Mouse (Mus musculus) heart, adult 11 months (tissue): ENCODE measurements at regions not wholly inside any gene's neighbourhood (a gene's known extent, or its start where the extent isn't known, plus 50 kb on each side); places are given as distances from the start of the nearest gene placed in this dataset.
"Not testable (repeated sequence)": the region's sequence is repeated elsewhere in the genome, so short reads cannot be mapped to it uniquely, and the experiment has no call there.

Experiments used
- DNase-seq: peaks from one replicate; pipeline ENCODE4 v3.0.0; 2022

DNA sequence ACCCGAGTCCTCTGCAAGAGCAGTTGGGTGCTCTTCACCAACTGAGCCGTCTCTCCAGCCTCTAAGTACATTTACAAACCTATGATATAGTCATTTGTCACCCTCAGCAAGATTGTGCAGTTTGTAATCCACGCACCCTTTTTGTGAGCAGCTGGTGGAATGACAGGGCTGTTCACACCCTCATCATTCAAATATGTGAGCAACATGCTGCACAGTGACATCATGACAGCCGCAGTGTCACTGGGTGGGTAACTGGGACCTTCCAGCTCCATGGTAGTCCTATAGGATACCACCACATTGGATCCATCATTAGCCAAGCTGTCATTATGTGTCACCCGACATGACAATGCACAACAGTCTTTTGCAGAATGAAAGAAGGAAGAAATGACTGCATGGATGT, 155.0 kb upstream of the Sulf2 start:
- no peak for DNase-seq

DNA sequence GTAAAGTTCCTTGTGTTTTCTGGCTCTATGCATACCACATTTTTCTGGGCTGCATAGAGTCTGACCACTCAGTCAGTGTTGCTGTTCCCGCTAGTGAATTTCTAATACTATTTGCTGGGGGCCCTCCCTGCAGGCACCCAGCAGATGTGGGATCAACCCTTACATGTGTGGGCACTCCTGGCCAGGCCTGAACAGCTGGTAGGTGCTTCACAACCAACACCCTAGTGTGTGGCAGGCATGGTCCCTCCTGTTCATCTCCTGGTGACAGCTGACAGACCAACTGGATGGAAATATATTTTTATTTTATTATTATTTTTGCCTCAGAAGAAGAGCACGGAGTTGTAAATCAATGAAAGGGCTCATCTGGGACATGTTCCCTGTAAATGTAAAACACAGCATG, 154.4 kb upstream of the Sulf2 start:
- no peak for DNase-seq

DNA sequence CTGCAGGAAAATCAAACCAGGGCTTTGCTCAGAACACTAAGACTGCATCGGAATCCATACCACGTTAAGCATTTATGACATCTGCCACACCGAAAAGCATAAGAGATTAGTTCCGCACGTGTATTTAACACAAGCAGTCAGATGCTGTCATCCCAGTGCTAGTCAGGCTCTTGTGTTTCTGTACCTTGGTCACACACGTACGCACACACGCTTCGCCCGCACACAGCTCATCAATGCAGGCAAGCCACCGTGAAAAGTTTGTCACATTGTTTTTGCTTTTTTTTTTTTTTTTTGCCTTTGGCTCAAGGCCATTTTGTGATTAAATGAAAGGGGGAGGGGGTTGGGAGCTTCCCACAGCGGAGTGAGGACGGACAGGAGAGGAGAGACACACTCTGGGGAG, 152.1 kb upstream of the Sulf2 start:
- no peak for DNase-seq

DNA sequence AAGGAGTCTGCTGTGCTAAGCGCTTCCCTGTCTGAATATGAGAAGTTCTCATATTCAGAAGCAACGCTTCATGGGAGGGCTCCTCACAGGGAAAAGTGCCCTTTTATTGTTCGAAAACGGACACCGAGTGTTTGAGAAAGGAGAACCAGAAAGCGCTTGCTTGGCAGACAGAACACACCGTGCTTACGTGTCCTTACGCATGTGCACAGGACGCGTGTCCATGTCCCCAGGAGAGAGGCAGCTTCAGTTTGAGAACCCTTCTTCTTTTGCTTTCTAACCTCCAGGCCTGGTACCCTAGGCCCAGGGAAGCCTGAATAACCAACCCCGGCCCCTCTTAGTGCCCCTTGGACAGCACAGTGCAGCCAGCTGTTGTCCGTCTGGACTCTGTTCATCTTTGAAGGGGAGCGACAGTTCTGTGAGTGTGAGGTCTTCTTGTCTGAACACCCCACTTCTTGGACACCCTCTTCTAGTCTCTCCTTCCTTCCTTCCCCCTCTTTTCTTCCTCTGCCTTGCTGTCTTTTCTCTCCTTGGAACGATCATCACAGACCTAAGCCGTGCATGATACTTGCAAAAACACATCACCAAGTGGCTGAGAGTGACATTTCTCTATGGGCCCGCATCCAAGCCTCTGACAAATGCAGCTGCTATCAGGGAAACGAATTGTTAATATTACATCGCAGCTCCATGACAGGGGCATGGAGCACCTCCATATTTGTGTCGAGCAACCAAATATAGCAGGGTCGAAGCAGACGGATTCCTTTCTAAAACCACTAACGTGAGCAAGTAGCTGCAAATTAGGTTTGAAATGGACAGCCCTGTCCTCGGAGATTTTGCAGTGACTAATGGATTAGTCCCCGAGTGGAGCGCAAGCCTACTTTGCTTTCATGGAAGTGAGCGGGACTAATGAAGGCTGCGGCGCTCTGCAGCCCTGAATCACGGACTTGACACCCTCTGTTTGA, 149.9 kb upstream of the Sulf2 start:
- DNase-seq: peak; percentile 89

DNA sequence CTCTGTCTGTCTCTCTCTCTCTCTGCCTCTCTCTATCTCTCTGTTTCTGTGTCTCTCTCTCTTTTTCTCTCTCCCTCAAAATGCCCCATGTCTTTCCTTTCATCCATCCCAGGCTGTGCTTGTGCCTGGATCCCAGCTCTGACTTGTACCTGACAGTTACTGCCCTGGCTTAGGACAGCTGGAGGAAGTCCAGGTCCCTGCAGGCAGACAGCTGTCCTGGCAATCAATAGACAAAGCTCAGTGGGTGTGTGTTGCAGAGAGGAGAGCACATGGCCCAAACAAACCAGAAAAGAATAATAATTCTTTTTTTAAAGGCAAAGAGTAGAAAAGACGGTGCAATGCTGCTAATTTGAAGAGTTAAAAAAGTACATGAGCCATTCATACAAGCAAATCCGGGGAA, 148.4 kb upstream of the Sulf2 start:
- no peak for DNase-seq

DNA sequence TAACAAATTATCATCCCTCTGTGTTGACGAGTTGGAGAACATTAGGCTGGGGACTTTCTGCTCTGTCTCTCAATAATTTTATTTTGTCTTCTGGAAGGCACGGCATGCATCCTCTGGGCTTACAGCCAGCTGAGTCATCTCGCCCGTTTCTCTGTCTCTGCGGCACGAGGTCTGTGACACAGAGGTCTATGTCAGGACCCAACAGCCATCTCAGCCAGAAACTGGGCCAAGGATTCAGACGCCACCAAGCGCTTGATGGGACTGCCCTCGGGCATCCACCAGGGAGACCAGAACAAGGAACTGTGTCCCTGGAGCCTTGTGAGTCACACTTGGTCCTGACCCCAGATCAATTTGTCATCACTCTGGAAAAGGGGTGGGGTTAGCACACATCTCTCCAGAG, 145.7 kb upstream of the Sulf2 start:
- peak; percentile 98 for DNase-seq

DNA sequence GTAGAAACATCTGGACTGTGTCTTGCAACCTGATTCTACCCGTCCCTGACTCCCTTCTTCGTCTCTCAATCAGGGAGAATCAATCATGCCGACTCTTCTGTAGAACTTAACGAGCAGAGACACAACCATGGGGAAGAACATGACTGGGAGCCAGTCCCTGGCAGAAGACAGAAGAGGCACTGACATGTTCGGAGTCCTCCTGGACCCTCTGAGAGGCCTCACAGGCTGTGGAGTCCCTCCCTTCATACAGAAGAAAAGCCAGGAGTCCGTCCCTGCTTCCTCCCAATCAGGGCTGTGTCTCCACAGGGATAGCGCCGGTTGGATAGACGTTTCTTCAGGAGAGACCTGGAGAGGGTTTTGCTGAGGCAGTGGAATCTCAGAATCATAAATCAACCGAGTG, 139.2 kb upstream of the Sulf2 start:
- DNase-seq: no peak

DNA sequence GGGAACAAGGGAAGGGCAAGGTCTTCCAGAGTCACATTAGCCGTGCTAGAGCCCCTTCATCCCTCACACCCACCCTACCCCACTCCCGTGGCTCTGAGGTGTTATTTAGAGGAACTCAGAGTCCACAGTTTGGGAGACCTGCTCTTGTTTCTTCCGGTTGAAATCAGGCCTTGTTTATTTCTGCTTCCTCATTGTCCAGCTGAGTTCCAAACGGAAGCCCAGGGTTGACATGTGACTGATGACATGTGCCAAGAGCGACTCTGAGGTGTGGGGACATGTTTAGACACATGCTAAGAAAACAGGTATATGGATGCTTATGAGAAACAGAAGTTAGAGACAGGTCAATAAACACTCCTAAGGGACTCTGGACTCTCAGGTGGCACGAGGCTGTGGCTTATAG, 137.5 kb upstream of the Sulf2 start:
- DNase-seq: no peak

DNA sequence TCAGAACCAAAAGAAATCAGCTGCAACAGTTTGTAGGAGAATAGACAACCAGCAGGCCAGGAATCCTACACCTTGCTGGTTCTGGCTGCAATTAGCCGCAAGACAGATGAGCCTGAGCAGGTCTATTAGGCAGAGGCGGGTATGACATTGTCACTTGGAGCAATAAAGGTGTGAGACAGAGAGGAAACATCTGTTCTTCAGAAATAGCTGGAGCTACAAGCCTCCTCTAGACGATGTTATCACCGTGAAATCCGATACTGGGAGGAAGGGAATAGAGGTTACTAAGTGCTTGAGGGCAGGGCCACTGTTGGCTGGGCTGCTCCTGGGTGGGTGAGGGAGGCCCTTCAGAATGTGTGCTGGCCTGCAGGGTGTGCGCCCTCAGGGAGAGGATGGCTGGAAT, 135.8 kb upstream of the Sulf2 start:
- DNase-seq: peak; percentile 94

DNA sequence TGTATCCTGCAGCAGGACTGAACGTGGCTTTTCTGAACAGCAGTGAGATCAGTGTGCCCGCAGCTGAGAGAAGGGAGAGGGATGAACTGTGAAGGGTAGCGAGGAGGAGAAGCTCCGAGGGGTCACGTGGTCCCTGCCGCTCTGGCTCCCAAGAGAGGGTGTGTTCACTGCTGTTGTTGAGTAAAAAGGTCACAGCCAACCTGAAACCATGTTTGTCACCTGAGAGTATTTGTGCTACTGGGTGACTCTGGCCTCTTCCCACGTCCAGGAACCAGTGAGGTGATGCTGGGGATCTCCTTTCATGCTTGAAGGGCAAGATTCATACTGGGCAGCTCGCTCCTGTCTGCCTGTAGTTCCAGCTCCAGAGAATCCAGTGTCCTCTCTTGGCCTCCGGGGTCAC, 135.4 kb upstream of the Sulf2 start:
- DNase-seq: no peak

DNA sequence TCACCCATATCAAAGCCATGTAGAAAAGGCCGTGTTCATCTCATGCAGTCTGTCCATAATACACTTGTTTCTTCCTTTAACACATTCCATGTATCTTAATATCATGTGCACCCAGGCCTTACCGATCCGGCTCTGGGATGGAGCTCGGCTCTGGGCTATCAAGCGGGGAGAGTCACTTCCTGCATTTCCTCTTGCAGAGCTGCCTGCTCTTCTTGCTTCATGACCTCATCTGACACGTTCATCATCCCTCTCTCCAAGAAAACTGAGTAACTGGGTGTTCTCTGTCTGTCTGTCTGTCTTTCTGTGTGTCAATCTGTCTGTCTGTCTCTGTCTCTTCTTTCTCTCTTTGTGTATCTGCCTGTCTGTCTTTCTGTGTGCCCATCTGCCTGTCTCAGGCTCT, 133.7 kb upstream of the Sulf2 start:
- DNase-seq: no peak

DNA sequence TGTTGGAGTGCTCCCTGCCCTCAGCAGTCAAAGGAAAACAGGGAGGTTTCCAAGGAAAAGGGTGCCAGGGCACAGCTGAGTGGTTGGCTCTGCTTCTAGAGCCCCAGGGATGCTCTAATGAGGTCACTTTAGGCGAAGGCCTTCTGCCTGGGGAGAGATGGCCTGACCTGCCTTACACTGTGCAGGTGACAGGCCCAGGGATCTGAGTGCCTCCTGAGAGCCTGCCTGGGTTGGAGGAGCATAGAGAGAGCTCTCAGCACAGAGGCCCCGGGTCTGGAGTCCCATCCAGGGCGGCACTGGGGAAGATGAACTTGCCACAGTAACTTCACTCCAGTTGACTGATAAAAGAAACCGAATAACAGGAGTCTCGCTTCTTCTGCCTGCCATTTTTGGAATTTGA, 125.7 kb upstream of the Sulf2 start:
- DNase-seq: not testable (repeated sequence)

DNA sequence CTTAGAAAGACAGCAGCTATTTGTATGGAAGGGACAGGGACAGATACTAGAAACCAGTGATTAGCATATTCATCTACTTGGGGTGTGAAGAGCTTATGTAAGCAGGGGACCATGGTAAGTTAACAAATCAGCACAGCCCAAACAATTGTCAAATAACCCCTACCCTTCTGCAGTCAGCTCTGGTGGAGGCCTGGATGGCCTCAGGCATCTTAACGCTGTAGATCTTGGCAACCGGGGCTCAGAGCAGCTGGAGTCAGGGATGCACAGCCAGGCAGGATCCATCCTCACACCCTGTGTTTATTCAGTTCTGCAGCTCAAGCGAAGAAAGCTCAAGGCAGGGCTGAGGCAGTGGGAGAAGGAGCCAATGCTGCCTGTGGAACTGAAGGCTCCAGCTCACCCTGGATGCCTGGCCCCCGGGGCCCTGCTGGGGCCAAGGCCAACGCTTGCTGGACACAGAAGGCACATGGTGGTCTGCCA, 125.2 kb upstream of the Sulf2 start:
- DNase-seq: peak; percentile 97

DNA sequence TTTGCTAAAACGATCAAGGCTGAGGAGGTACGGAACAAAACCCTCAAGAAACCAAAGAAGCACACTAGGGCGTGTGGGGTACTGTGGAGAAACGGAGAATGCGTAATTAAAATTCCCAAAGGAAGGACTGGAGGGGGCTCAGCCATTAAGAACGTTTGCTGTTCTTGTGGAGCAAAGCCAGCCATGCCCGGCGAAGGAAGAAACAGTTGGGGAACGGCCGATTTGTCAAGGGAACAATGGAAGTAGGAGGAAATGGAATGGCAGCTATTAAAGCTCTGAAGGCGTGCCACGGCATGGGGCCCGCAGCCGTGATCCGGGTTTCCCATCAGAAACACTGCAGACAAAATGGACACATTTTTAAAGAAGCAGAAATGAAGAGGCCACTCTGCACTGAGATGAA, 124.2 kb upstream of the Sulf2 start:
- DNase-seq: no peak

DNA sequence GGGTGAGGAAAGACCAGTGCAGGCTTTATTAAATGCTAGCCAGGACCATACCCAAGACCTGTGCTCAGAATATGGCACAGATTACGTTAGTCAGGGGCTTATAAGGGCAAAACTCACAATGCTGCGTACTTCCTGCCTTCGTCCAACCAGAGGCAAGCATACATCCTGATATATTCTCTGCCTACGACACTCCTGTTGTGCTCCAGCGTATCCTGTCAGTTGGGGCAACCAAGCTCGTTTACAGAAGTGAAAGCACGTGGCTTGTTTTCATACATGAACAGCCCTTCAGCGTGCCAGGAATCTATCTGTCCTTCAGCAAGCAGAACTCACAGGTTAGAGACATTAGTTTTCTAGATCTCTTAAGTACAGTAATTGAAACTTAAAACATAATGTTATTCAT, 119.9 kb upstream of the Sulf2 start:
- DNase-seq: peak; percentile 82

DNA sequence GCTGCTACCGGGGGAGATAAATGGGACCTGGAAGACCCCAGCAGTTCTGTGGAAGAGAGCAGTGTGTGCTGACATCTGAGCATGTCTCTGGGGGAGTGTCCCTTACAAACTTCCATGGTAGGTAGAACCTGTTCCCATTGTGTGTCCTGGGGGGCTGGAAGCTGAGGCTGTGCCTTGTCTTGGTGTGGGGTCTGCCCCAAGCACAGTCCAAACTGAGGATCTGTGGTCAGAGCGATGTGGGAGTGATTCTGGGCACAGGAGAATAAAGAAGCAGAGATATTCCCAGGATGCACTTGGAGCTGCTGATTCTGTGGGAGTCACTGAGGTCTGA, 118.5 kb upstream of the Sulf2 start:
- peak; percentile 68 for DNase-seq

DNA sequence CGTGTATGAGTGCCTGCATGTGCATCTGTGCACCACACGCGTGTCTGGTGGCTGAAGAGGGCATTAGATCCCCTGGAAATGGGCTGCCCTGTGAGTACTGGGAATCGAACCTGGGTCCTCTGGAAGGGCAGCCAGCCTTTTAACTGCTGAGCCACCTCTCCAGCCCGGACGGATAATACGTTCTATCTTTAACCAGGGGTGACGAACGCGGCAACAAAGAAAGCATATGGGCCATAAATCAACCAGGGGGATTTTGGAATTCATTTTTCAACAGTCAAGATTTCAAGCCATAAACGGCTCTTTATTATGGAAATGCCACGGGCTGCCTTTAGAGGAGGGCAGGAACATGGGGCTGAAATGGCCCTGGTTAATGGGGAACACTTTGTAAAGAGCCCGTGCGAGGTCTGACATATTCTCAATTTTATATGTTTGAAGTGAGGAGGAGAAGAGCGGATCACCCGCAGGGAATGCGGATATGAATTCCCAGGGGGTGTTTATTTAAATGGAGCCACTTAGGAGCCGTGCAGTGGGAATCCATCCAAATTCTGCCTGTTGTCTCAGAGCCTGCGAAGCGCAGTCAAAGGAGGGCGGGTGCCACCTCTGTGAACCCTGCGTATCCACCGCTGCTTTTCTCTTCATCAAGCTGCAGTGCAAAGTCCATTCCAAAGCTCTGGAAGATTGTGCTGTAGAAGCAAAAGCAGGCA, 118.0 kb upstream of the Sulf2 start:
- peak; percentile 87 for DNase-seq

DNA sequence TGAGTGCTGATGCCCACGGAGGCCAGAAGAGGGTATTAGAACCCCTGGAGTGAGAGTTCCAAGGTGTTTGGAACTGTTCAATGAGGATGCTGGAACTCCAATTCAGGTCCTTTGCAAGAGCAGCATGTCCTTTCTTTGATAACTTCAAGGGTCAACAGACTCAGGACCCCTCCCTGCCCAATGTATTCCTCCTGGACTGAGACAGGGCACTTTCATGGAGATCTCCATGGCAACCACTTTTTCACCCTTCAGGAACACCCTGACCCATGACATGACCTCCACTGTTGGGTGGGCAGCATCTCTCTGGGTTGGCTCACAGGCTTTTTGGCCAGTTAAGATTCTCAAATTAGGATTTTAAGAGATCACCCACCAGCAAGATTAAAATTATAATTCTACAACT, 117.4 kb upstream of the Sulf2 start:
- DNase-seq: no peak

DNA sequence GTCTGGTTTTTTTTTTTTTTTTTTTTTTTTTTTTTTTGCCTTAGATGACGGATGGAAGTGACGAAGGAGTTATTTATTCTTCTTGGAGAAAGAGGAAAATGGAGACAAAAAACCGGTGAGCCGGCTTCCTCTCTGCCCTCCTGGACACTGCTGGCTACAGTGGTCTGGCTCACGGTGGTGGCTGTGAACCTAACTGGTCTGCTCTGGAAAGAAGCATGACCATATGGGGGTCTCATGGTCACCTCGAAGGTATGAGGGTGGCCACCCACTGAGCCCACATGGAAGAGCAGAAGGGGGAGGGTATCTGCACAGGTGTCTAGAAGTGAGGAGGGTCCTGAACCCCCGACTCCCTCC, 116.7 kb upstream of the Sulf2 start:
- peak; percentile 80 for DNase-seq

DNA sequence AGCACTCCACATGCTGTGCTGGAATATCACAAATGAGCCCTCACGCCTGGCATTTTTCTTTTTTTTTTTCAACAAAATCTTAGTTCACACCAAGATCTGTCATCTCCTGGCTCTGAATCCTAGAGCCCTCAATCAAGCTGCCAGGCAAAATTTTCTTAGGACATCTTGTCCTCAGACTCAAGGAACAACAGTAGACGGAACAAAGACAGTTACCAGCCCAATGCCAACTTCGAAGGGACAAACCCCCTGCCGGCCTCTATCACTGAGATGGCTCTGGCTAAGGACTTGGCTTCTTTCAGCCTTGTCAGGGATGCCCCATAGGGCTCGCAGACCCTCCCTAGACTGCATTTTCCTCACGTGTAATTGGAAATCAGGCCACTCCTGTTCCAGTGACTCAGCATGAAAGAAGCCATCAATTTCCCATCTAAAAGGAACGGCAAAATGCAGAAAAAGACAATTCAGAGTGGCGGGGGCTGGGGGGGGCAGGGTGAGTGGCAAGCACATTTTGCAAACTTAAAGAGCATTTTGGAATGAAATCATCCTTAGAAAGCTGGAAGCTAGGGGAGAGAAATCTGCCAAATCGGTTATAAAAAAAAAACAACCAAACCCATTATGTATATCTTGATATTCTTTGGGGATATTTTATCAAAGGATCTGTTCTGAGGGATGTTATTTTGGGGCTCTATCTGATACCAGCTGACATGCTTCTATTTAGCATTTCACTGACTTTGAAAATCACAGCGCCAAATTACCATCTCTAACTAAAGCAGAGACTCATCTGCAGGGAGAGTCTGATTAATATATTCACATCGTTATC, 116.1 kb upstream of the Sulf2 start:
- no peak for DNase-seq

DNA sequence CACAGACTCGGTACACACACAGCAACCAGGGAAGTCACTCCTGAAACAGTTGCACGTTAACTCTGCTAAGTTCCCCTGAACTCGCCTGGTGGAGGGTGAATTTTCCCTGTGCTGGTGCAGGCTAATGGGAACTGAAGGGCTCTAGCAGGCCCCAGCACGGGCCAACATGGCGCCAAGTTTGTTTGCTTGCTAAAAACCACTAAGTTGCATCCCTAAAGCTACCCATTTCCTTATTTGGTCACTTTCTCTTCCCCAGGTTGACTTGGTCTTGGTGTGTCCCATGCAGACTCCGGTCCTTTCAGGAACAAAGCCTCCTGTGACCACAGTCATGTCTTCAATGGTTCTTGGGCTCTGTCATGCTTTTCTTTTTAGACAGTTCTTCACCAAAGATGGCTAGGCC, 114.5 kb upstream of the Sulf2 start:
- DNase-seq: peak; percentile 79

DNA sequence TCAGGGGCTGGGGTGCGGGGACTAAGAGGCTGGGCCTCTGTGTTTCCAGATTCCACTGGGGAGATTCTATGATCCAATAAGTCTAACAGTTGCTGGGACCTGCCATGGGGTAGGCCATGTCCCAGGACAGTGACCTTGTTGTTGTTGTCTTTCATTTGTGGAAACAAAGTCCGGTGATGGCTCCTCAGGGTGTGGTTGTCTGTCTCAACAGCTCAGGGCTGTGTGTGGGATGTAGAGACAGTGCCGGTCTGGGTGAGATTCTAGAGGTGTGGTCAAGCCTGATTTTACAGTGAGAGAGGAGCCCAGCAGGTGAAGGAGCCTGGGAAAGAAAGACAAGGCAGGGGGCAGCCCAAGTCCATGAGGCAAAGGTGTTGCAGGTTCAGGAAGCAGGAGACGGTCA, 111.5 kb upstream of the Sulf2 start:
- DNase-seq: no peak

DNA sequence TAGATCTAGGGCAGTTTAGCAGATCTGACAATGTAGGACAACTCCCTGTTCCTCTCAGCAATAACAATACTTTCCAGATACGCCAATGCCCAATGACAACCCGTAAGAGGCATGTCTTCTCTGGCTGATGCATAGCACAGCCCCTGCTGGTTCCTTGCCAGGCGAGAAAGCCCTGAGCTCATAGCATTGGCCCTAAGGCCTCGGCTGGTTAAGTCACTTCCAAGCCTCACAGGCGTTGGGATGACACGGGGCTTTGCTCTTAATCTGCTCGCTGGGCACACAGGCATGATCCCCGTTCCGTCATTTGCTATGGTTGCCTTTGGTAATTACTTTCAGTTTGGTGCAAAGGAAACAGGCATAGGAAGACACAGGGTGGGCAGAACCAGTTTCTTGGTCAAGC, 111.0 kb upstream of the Sulf2 start:
- no peak for DNase-seq

DNA sequence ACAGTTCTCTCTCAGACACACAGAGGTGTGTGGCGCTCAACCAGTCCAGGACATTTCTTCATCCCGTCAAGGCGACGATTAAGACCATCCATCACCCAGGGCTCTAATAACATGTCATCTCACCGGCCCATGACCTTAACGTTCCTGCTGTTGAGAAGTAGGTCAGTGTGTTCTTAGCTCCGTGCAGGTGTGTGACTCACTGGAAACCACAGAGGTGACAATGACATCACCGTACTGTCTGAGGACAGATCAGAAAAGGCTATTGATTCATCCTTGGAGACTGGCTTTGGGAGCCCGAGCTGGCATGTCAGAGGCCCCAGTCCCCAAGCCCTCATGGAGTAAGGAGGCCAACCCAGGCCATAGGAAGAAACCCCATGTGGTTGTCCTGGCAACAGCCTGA, 109.3 kb upstream of the Sulf2 start:
- no peak for DNase-seq
